Mouse (Mus musculus) thymus, postnatal 4 days (tissue): ENCODE data around the gene Gm4297.
"Not testable (repeated sequence)": the region's sequence is repeated elsewhere in the genome, so short reads cannot be mapped to it uniquely, and the experiment has no call there.

ENCODE experiments used
- DNase-seq: peaks from one replicate; pipeline ENCODE4 v3.0.0; 2021

Gene Gm4297

DNA sequence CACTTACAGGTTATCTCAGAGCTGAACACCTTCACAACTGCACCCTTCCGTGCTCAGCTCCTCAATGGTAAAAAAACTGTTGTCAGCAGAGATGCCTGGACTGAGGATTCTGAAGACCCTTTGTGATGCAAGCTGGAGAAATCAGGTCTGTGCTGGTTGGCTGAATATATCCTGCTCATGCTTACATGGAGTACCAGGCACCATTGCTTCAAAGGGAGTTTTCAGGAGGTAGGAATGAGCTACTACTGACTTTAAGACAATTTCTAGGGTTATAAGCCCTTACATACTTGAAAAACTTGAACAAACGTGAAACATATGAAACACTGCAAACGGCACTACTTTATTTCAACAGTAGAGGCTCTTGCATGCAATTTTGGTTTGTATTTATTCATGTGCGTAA, at the start of gene Gm4297:
TSS of gene Gm4297 (minus strand) at position 101 of the 400 bp plus-strand sequence.
- not testable (repeated sequence) for DNase-seq
